Mouse (Mus musculus) A20 (cell line): Measurements from ENCODE around the gene Stac3.
A peak's percentile ranks its signal among the peaks of the same experiment; 100 is the strongest.

Source experiments
- DNase-seq: peaks from one replicate; pipeline ENCODE4 v3.0.0-alpha.2; 2011; ENCODE audit warnings: low read depth, low spot score

Stac3 gene

DNA sequence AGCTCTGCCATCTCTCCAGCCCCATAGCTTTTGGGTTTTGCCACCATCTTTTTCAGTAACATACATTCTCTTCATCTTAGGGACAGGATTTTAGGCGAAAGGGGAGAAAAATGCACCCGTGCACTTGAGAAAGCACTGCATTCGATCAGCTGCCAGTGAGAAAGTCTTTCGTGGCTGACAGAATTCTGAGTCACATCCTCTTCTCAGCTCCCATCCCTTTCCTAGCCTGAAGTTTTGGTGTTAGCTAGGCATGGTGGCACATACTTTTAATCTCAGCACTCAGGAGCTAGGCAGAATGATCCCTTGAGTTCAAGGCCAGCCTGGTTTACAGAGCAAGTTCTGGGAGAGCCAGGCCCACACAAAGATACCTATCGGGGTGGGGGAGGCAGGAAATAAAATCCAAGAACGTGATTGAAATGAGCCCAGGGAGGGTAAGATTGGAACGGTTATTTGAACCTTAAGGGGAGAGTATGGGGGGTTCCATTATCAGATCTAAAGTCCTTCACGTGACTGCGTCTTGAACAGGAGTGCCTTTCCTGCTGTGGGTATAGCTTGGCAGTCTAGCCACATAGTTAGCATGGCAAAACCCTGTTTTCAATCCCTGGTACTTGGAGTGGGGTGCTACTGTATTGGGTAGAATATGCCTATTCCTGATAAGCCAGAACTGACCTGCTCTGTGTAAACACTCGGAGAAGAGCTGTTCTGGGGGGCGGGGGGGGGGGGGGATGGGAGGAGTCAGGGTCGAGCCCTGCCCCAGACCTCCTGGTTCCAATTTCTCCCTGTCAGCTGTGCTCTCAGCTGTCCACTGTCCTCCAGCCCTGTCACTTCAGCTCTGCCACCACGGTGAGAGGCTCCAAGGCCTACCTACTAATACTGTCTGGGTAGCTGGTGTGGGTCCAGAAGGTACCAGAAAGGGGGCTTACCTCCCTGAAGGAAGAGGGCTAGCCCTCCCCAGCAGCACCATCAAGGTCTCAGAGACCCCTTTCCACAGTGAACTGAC is at the start of gene Stac3:
TSS of gene Stac3 (plus strand) at position 793 of the 1,000 bp plus-strand sequence.
- no peak for DNase-seq

DNA sequence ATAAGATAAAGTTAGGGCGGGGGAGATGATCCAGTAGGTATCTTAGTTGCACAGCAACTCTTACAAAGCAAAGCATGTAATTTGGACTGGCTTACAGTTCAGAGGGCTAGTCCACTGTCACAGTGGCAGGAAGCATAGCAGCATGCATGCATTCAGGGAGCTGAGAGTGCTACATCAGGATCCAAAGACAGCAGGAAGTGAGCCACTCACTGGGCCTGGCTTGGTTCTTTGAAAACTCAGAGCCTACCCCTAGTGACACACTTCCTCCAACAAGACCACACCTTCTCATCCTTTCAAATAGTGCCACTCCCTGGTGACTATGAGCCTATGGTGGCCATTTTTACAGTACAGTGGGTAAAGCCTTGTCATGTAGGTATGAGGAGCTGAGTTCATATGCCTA is 47.8 kb upstream of the Stac3 start:
- no peak for DNase-seq

DNA sequence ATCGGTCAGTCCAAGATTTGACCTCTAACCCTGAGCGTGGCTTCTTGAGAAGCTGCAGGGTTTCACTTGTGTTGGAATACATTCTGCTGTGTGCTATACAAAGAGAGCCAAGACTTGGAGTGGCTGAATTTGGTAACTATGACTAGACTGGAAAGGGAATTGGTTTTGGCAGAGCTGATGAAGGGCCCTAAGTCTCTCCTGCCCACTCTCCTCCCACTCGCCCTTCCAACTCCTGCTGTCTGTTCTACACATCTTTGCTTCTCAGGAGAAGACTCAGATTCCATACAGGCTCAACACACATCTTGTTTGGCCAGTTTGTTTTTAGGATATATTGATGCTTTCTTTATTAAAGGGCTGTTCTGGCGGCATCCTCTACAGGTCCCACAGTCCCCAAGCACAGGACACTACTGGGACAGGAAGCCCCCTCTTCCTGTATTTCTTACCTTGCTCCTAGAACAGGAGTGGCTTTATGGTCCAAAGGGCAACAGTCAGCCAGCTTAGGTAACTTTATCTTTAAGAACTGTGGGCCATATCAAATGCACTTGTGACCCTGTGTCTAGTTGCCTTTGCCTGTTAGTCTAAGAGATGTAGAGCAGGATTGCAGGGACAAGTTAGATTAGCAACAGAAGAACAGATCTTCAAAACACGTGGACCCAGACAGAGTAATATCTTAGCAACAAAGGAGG is 38.9 kb upstream of the Stac3 start:
- DNase-seq = no peak

DNA sequence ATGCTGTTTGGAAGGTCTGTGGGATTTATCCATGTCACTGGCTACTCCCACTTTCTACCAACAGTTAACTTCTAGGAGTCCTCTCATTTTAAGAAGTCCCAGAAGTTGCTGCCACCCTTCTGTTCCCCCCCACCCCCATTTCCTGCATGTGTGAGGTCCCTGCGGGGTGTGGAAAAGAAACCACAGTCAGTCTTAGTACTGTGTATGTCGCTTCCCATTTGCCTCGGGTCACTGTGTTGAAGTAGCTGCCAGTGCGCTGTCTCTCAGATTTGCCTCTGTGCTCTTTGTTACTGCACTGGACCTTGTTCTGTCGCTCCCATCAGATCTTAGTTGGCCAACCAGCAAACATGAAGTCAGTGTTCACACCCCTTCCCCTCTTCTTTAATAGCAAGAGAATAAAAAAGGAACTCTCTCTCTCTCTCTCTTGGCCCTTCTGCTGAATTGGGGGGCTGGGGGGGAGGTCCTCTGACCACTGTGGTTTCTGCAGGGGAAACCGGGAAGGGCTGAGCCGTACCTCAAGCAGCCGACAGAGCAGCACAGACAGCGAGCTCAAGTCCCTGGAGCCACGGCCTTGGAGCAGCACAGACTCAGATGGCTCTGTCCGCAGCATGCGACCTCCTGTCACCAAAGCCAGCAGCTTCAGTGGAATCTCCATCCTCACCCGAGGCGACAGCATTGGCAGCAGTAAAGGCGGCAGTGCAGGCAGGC is 30.1 kb upstream of the Stac3 start:
- DNase-seq = no peak

DNA sequence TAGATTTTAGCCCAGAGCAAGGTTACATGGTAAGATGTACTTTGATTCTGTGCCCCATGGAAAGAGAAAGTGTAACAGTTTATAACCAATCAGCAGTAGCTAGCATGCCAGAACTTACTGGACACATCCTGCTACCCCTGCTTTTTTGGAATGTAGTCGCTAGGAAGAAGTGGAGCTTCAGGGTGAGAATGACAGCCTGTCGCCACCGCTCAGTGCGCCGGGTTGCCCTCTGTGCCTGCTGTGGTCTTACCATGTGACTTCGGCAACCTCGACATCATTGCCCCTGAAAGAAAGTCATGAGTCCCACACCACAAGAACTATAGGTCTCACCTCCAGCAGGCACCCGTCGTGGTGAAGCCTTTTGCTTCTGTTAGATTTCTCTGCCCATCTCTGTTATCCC is 28.8 kb upstream of the Stac3 start:
- DNase-seq = no peak

DNA sequence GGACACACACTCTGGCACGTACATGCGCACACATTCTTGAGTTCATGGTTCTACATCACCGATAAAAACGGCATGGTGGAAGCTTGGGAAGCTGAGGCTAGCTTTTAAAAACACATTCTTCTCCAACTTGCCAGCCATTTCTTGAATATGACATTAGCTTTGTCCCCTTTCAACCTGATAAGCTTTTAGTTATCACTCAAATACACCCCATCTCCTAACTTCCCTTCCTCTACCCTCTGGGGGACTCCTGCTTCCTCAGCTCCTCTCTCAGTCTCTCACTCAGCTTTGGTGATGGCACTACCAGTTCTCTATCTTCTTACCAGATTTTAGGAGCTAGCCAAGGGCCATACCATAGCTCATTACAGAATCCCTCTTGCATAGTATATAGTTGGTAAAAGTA is 26.3 kb upstream of the Stac3 start:
- DNase-seq = no peak

DNA sequence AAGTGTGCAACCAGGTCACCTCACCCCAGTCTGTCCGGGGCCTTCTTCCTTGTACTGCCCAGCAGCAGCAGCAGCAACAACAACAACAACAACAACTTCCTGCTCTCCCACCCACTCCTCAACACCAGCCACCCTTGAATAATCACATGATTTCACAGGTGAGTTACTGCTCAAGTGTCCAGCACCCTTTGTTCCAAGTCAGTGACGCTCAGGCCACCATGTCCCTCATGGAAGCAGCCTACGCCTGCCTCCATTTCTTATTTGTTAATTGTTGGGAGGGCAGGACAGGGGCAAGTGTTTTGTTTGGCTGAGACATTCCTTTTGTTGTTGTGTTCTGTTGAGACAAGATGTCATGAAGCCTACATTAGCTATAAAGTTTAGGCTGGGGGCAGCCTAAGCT is 24.9 kb upstream of the Stac3 start:
- DNase-seq = no peak

DNA sequence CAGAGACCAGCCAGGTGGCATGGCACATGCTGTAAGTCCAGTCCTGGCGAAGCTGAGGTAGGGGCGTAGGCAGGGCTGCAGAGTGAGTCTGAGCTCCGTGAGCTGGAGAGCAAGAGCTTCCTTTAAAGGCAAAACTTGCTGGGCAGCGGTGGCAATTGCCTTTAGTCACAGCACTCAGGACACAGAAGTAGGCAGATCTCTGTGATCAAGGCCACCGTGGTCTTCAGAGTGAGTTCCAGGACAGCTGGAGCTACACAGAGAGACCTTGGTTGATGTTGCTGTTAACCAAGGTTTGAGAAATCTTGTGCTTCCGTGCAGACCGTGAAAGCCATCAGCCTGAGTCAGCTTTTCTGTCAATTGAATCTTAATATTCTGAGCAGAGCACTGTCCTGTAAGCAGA is 24.2 kb upstream of the Stac3 start:
- no peak for DNase-seq

DNA sequence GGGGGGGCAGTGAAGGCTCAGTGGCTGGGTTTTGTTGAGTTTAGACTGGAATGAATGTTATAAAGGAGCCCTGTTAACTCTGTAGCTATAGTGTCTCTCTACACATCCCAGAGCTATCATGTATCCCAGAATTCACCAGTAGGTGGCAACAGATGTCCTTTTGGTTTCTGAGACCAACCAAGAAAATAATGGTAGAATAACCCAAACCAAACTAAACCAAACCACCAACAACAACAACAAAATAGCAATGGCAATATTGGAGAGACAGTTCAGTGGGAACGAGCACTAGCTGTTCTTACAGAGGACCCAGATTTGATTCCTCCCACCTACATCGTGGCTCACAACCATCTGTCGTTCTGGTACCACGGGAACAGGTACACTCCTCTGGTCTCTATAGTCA is 22.4 kb upstream of the Stac3 start:
- DNase-seq = peak; percentile 46

DNA sequence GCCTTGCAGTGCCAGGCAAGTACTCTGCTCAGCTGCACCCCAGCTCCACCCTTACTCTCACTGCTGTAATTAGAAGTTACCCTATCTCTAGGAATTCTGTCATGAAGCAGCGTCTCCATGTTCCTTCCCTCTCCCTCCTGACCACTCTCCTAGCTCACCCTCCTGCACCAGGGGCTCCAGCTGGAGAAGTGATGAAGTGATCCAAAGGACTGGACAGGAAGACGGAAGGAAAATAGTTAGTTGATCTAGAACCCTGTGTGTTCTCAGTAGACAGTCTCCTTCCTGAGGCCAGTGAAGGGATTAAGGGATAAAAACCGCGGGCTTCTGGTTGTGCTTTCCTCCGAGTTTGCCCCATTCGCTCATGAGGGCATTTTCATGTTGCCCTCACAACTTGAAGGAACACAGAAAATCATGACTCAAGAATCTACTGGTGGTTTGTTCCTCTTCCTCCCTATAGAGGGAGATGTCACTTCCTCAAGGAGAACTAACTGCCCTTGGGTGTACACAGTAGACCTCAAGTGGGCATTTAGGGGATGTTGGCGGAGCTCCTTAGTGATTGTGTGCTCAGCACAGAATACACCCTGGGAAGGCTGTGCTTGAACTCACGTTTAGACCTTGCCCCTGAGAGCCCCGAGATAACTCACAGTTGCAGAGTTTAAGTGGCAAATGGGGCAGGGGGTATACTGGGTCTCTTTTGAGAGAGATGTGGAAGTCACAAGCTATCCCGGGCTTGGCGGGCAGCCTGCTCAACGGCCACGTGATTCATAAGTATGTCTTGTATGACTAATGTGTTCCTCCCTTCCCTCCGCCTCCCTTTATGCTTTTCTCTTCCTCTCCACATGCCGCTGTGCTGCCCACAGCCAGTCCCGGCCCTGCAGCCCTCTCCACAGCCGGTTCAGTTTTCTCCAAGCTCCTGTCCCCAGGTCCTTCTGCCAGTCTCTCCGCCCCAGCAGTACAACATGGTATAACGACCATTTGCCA is 20.4 kb upstream of the Stac3 start:
- DNase-seq = no peak

DNA sequence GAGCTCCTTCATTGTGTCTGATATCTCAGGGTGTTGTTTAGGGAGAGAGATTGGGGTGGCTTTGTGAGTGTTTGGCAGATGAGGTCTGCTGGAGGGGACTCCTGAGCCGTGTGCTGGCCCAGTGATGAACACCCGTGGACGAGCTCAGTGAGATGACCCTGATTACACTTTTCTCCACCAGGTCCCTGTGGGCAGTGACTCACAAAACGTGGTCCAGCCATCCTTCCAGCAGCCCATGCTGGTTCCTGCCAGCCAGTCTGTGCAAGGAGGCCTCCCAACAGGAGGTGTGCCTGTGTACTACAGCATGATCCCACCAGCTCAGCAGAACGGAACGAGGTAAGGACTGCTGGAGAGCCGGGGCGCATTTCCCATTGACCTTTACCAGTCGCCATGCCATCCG is 16.3 kb upstream of the Stac3 start:
- DNase-seq = no peak

DNA sequence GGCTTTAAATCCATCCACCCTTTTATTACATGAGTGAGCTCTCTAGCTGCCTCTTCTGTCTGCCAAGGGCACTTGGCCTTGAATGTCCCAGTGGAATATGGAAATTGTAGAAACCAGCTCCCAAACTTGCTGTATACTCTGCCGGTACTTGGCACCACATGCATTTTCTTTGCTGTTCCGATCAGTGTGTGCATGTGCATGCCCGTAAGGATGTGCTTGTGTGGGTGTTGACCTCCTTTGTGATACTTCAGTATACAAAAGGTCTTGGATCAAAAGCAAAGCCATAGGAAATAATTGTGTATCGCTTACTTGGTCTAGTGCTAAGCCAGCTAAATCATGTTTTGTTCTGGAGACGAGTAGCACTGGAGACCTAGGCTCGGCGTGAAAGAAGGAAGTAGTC is 12.6 kb upstream of the Stac3 start:
- no peak for DNase-seq

DNA sequence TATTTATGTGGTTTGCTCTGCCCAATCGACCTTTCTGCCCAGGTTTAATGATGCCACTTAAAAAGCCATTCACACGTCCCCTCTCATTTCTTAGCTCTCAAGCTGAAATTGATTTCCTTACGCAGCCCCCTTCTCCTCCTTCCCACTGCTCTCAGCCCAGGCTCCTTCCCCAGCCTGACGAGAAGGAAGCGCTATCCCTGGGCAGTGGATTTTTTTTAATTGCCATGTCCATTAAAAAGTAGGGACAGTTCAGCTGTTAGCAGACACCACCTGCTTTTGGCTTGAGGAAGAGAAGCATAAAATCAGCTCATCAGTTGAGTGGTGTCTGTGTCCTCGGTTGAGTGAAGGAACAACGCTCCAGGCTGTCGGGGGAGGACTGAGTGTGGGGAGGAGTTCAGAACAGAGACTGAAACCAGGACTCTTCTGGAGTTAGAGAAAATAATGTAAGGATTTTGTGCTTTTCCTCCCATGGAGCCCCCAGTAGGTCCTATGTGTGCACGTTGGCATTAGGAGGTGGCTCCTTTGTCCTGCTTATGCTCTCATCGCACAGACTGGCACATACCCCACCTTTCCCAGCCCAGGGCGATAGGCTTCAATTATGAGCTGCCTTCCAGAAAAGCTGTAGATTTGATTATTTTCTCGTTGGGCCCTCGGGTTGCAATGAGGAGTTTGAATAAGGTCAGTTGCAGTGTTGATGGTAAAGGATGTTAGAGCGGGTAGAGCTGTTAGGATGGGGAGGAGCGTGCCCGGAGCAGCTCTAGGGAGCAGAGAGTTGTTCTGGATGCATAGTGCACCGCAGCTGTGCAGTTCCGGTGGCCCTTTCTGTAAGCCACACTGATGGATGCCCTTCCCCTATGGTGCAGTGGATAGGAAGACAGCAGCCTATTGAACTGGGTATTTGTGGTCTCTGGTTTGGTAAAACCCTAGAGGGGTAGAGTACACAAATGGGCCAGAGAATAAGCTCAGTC is 11.0 kb upstream of the Stac3 start:
- no peak for DNase-seq

DNA sequence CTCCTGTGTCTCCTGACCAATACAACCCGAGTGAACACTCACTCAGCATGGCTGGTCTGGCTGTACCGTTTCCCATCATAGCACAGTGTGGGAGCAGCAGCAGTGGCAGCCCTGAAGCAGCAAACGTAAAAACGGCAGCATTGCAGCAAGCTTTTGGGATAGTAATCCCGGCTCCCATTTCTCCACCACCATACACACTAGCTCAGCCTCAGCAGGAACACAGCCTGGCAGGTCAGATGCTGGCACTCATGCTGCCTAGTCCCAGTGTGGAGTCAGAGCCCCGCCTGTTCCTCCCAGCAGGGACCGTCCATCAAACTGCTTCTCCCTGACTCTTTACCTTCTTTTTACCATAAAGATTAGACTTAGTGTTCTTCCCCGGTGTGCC is 10.4 kb upstream of the Stac3 start:
- DNase-seq = no peak

DNA sequence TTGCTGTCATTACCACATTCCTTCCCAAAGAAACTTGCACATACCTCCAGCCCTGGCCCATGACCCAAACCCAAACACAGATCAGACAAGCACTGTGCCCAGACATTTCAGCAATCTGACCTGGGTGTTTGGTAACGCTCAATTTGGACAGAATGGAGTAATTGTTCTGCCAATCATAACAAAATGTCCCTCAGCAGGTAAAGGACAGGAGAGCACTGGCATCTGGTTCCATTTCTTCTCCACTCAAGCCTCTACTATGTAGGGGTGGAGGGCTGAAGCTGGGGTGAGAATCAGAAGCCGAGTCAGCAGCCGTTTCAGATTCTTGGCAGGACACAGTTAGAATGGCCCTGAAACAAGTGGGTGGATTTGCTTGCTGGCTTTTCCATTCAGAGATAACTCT is 9.4 kb upstream of the Stac3 start:
- DNase-seq = no peak

DNA sequence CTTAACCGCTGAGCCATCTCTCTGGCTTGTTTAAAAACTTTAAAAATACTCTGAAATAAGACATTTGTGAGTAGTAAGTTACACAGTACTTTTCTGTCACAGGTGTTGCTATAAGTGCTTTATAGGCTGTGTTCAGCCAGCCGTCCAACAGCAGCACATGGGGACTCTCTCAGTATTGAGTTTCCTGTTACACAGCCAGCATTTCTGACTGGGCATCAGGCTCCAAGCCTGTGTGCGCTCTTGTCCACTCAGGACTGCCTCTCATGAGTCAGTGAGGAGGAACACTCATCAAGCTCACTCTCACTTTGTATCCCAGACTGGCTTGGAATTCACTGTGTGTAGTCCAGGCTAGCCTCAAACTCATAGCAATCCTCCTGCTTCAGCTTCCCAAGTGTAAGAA is 5.3 kb upstream of the Stac3 start:
- no peak for DNase-seq

DNA sequence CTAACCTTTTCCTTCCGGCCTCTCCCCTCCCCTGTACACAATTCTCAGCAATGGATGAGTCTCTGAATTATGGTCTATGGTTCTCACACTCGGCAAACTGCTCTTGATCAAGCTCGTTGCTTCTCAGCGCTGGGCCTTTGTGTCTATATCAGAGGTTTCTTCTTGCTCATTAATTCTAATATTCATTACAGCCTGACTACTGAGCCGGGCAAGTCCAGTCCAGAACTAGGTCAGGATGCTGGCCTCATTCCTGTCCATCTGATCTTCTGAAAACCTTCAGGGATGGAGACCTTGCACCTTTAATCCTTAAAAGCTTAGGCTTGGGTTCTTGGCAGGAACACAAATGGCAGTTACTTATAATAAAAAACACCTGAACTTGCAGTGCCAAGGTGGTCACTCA is 2.0 kb upstream of the Stac3 start:
- DNase-seq = no peak

DNA sequence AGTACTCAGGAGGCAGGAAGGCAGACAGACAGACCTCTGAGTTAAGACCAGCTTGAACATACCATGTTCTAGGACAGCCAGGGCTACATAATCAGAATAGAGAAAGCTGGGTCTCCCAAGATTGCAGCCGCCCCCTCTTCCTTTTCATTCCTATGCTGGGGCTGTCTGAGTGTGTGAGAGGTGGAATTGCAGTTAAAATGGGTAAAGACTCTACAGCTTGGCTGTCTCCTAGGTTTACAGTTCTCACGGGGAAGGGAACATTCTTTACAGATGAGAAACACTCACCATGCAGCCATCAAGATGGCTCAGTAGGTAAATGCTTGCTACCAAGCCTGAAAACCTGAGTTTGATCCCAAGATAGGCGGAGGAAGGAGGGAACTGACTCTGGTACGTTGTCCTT is 1.4 kb upstream of the Stac3 start:
- no peak for DNase-seq

DNA sequence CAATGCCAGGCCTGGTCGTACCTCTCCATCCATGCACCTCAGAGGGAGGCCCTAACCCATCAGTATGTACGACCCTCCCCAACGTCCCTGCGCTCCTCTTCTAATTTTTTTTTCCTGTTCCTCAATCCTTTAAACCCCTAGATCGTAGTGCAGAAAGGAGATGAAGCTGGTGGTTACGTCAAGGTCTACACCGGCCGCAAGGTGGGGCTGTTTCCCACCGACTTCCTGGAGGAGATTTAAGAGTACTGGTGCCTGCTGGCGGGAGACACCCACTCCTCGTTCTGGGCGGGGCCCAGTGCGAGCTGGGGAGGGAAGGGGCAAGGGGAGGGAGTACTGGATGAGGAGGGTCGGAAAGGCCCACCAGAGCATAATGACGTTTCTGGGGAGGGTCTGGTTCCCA is 6.8 kb downstream of the Stac3 start:
- peak; percentile 91 for DNase-seq
